Mouse (Mus musculus) liver, embryonic 12.5 days (tissue): ENCODE data around the gene Map1a. TPM values are rescaled to one million over a fixed set of nuclear protein-coding genes. Genes with fewer than 3 reads are reported as not detected.

Experiments used
- ATAC-seq: fragments of 200-750 bp; cut with Nextera tagmentation; 2 replicates; pipeline ENCODE4 v1.8.0; 2017; ENCODE audit warnings: moderate number of reproducible peaks, mild to moderate bottlenecking, moderate library complexity
- H3K27ac ChIP-seq: fragments of 300-500 bp; sonication (generic); 2 replicates; pipeline ENCODE4 v1.5.1; 2016; ENCODE audit warnings: mild to moderate bottlenecking
- H3K27me3 ChIP-seq: fragments of 300-500 bp; sonication (generic); replicated peaks from 2 replicates; pipeline ENCODE4 v1.6.1; 2016; ENCODE audit warnings: mild to moderate bottlenecking, moderate library complexity
- H3K36me3 ChIP-seq: fragments of 300-500 bp; sonication (generic); 2 replicates; pipeline ENCODE4 v1.6.1; 2016; ENCODE audit warnings: mild to moderate bottlenecking, moderate library complexity
- H3K4me1 ChIP-seq: fragments of 300-500 bp; sonication (generic); 2 replicates; pipeline ENCODE4 v1.6.1; 2016
- H3K4me2 ChIP-seq: fragments of 300-500 bp; sonication (generic); 2 replicates; pipeline ENCODE4 v1.6.1; 2016; ENCODE audit warnings: mild to moderate bottlenecking, moderate library complexity
- H3K4me3 ChIP-seq: fragments of 300-500 bp; sonication (generic); 2 replicates; pipeline ENCODE4 v1.5.1; 2016; ENCODE audit warnings: mild to moderate bottlenecking, moderate library complexity
- H3K9ac ChIP-seq: fragments of 300-500 bp; sonication (generic); 2 replicates; pipeline ENCODE4 v1.6.1; 2016; ENCODE audit warnings: mild to moderate bottlenecking, moderate library complexity
- H3K9me3 ChIP-seq: fragments of 300-500 bp; sonication (generic); replicated peaks from 2 replicates; pipeline ENCODE4 v1.6.1; 2016; ENCODE audit warnings: mild to moderate bottlenecking, moderate library complexity
- WGBS: fragments of 180-500 bp; shearing (Covaris S2); methylation state at CpG from one replicate; pipeline ENCODE4 v1.1.7; 2016; ENCODE audit not compliant: insufficient replicate concordance; 5-methylcytosine and 5-hydroxymethylcytosine counted together
- polyA plus RNA-seq: library from polyadenylated mRNA; unstranded; fragments of >200 nt; fragmentation: Nextera tagmentation; extraction: Ambion mirVana; gene quantifications from 2 replicates; pipeline ENCODE4 v1.2.1, GENCODE M21; 2016

Gene Map1a
- polyA plus RNA-seq, 1 experiment from 2014 or later: 0.25 TPM

GRCm38 (mm10) chr2:121294182-121294581, 4.8 kb downstream of the Map1a start:
- peaks cover 100% of the 10 kb centered on the region for H3K27me3 ChIP-seq
- no peak for ATAC-seq
- H3K36me3 ChIP-seq: no peaks in the 10 kb centered on the region
- 11% methylated on average over 4 of the region's 4 CpGs for whole genome bisulfite sequencing
- no peaks in the 10 kb centered on the region for H3K9me3 ChIP-seq
- H3K27ac ChIP-seq: no peak overlapping the region
- no peak overlapping the region for H3K4me3 ChIP-seq
- H3K4me1 ChIP-seq: peaks cover 37% of the 10 kb centered on the region
- H3K9ac ChIP-seq: no peak overlapping the region
- H3K4me2 ChIP-seq: peak overlapping the region; percentile 45; the same call in 1 of the 2 replicates

- H3K9ac ChIP-seq: no peak overlapping the region
- H3K27ac ChIP-seq: no peak overlapping the region
- H3K4me3 ChIP-seq: peak overlapping the region; percentile 8; the same call in 1 of the 2 replicates
- H3K36me3 ChIP-seq: no peaks in the 10 kb centered on the region
- peaks cover 100% of the 10 kb centered on the region for H3K27me3 ChIP-seq
- no peaks in the 10 kb centered on the region for H3K9me3 ChIP-seq
- ATAC-seq: 0 out of 2 replicates have a peak, but pooled peaks have one; percentile 20
- peak overlapping the region; percentile 45 for H3K4me2 ChIP-seq
- WGBS: 3% methylated on average over 18 of the region's 18 CpGs
- peaks cover 29% of the 10 kb centered on the region for H3K4me1 ChIP-seq
These were observed 5.6 kb downstream of the Map1a start for GRCm38 (mm10) chr2:121294753-121295607.

- 3% methylated on average over 11 of the region's 15 CpGs for WGBS
- H3K27me3 ChIP-seq: peaks cover 100% of the 10 kb centered on the region
These were observed 6.5 kb downstream of the Map1a start for GRCm38 (mm10) chr2:121295608-121296571.

GRCm38 (mm10) chr2:121296754-121297231, 7.4 kb downstream of the Map1a start:
- no peaks in the 10 kb centered on the region for H3K36me3 ChIP-seq
- H3K4me3 ChIP-seq: peak overlapping the region; percentile 18; the same call in 1 of the 2 replicates
- H3K27ac ChIP-seq: no peak overlapping the region
- 17% methylated on average over 6 of the region's 6 CpGs for WGBS
- peaks cover 100% of the 10 kb centered on the region for H3K27me3 ChIP-seq
- H3K4me1 ChIP-seq: peaks cover 27% of the 10 kb centered on the region
- peak overlapping the region; percentile 45; the same call in 1 of the 2 replicates for H3K4me2 ChIP-seq
- ATAC-seq: no peak
- H3K9me3 ChIP-seq: no peaks in the 10 kb centered on the region
- no peak overlapping the region for H3K9ac ChIP-seq

More at GRCm38 (mm10) chr2:121295608-121296571, 6.5 kb downstream of the Map1a start:
- H3K4me3 ChIP-seq: peak overlapping the region; percentile 18
- H3K36me3 ChIP-seq: no peaks in the 10 kb centered on the region
- no peak overlapping the region for H3K27ac ChIP-seq
- H3K4me2 ChIP-seq: peak overlapping the region; percentile 45
- ATAC-seq: no peak; the same call in 1 of the 2 replicates
- peaks cover 27% of the 10 kb centered on the region for H3K4me1 ChIP-seq
- no peak overlapping the region for H3K9ac ChIP-seq
- no peaks in the 10 kb centered on the region for H3K9me3 ChIP-seq

GRCm38 (mm10) chr2:121297701-121298100, 8.3 kb downstream of the Map1a start:
- 12% methylated on average over 9 of the region's 9 CpGs for WGBS
- no peak for ATAC-seq
- Histone ChIP-seq H3K9ac (no peak overlapping the region), H3K27ac (no peak overlapping the region), H3K4me3 (no peak overlapping the region), H3K27me3 (peaks cover 100% of the 10 kb centered on the region), H3K4me2 (no peak overlapping the region), H3K9me3 (no peaks in the 10 kb centered on the region), H3K36me3 (no peaks in the 10 kb centered on the region), H3K4me1 (peaks cover 27% of the 10 kb centered on the region)

GRCm38 (mm10) chr2:121298131-121298530, 8.7 kb downstream of the Map1a start:
- Histone ChIP-seq H3K4me3 (no peak overlapping the region), H3K4me2 (no peak overlapping the region), H3K4me1 (peaks cover 27% of the 10 kb centered on the region), H3K9me3 (no peaks in the 10 kb centered on the region), H3K36me3 (no peaks in the 10 kb centered on the region), H3K27me3 (peaks cover 100% of the 10 kb centered on the region), H3K9ac (no peak overlapping the region), H3K27ac (no peak overlapping the region)
- ATAC-seq: no peak
- WGBS: 4% methylated on average over 8 of the region's 8 CpGs

GRCm38 (mm10) chr2:121299471-121299870, 10.1 kb downstream of the Map1a start:
- Histone ChIP-seq H3K27me3 (peaks cover 100% of the 10 kb centered on the region), H3K9ac (no peak overlapping the region), H3K9me3 (no peaks in the 10 kb centered on the region), H3K4me1 (peaks cover 21% of the 10 kb centered on the region), H3K4me3 (no peak overlapping the region), H3K36me3 (no peaks in the 10 kb centered on the region), H3K4me2 (no peak overlapping the region), H3K27ac (no peak overlapping the region)
- no peak for ATAC-seq
- WGBS: 67% methylated on average over 17 of the region's 17 CpGs

- Histone ChIP-seq H3K9me3 (no peaks in the 10 kb centered on the region), H3K27me3 (peaks cover 100% of the 10 kb centered on the region), H3K4me2 (no peak overlapping the region), H3K9ac (no peak overlapping the region), H3K27ac (no peak overlapping the region), H3K36me3 (no peaks in the 10 kb centered on the region), H3K4me3 (no peak overlapping the region), H3K4me1 (peaks cover 16% of the 10 kb centered on the region)
- no peak for ATAC-seq
- 63% methylated on average over 10 of the region's 10 CpGs for WGBS
These were observed 10.6 kb downstream of the Map1a start for GRCm38 (mm10) chr2:121300036-121300435.

- H3K4me1 ChIP-seq: no peaks in the 10 kb centered on the region
- no peak overlapping the region for H3K27ac ChIP-seq
- no peak overlapping the region for H3K9ac ChIP-seq
- 16% methylated on average over 5 of the region's 5 CpGs for WGBS
- ATAC-seq: no peak
- H3K36me3 ChIP-seq: no peaks in the 10 kb centered on the region
- peak overlapping the region; percentile 26; the same call in 1 of the 2 replicates for H3K4me2 ChIP-seq
- H3K4me3 ChIP-seq: no peak overlapping the region
- peaks cover 55% of the 10 kb centered on the region for H3K27me3 ChIP-seq
- H3K9me3 ChIP-seq: no peaks in the 10 kb centered on the region
These were observed 19.6 kb downstream of the Map1a start for GRCm38 (mm10) chr2:121308997-121309416.

- Histone ChIP-seq H3K9me3 (no peaks in the 10 kb centered on the region), H3K27me3 (0 out of 2 replicates have a peak, but pooled peaks cover 6% of the 10 kb centered on the region), H3K36me3 (no peaks in the 10 kb centered on the region), H3K4me1 (0 out of 2 replicates have a peak, but pooled peaks cover 11% of the 10 kb centered on the region), H3K27ac (no peak overlapping the region), H3K9ac (no peak overlapping the region), H3K4me3 (no peak overlapping the region), H3K4me2 (no peak overlapping the region)
- ATAC-seq: no peak
- WGBS: 46% methylated on average over 8 of the region's 8 CpGs
These were observed 26.9 kb downstream of the Map1a start for GRCm38 (mm10) chr2:121316278-121316677.

- H3K9me3 ChIP-seq: no peaks in the 10 kb centered on the region
- H3K4me2 ChIP-seq: no peak overlapping the region
- no peak overlapping the region for H3K27ac ChIP-seq
- no peak for ATAC-seq
- no peaks in the 10 kb centered on the region for H3K4me1 ChIP-seq
- no peaks in the 10 kb centered on the region for H3K27me3 ChIP-seq
- 80% methylated on average over 10 of the region's 10 CpGs for WGBS
- H3K36me3 ChIP-seq: no peaks in the 10 kb centered on the region
- H3K4me3 ChIP-seq: no peak overlapping the region
- no peak overlapping the region for H3K9ac ChIP-seq
These were observed 33.6 kb downstream of the Map1a start for GRCm38 (mm10) chr2:121323041-121323440.
